Mouse (Mus musculus) midbrain, embryonic 14.5 days (tissue): ENCODE data around the gene Slc2a10. TPM values are rescaled to one million over a fixed set of nuclear protein-coding genes. Genes with fewer than 3 reads are reported as not detected.
A peak's percentile ranks its signal among the peaks of the same experiment; 100 is the strongest.

Experiments used
- ATAC-seq: fragments of 200-750 bp; cut with Nextera tagmentation; 2 replicates; pipeline ENCODE4 v1.8.0; 2017; ENCODE audit warnings: moderate number of reproducible peaks, moderate library complexity; ENCODE audit not compliant: low FRiP score, low TSS enrichment
- DNase-seq: peaks from one replicate; pipeline ENCODE4 v3.0.0-alpha.2; 2015
- H3K27ac ChIP-seq: fragments of 300-500 bp; sonication (generic); replicated peaks from 2 replicates; pipeline ENCODE4 v1.5.1; 2014; ENCODE audit warnings: mild to moderate bottlenecking, low read depth, low read length, moderate library complexity
- H3K27me3 ChIP-seq: fragments of 300-500 bp; sonication (generic); 2 replicates; pipeline ENCODE4 v1.6.1; 2014; ENCODE audit warnings: low read length, control low read depth, mixed read lengths; ENCODE audit not compliant: control insufficient read depth, insufficient read depth
- H3K36me3 ChIP-seq: fragments of 300-500 bp; sonication (generic); 2 replicates; pipeline ENCODE4 v1.6.1; 2014; ENCODE audit warnings: low read length, control low read depth; ENCODE audit not compliant: control insufficient read depth, insufficient read depth
- H3K4me1 ChIP-seq: fragments of 300-500 bp; sonication (generic); 2 replicates; pipeline ENCODE4 v1.6.1; 2014; ENCODE audit warnings: mild to moderate bottlenecking, antibody characterized with exemption, low read length, control low read depth; ENCODE audit not compliant: control insufficient read depth, insufficient read depth
- H3K4me2 ChIP-seq: fragments of 300-500 bp; sonication (generic); 2 replicates; pipeline ENCODE4 v1.6.1; 2014; ENCODE audit warnings: mild to moderate bottlenecking, low read length, moderate library complexity
- H3K4me3 ChIP-seq: fragments of 300-500 bp; sonication (generic); replicated peaks from 2 replicates; pipeline ENCODE4 v1.5.1; 2014; ENCODE audit warnings: low read depth, low read length
- H3K9ac ChIP-seq: fragments of 300-500 bp; sonication (generic); replicated peaks from 2 replicates; pipeline ENCODE4 v1.6.1; 2014; ENCODE audit warnings: mild to moderate bottlenecking, low read length, moderate library complexity
- H3K9me3 ChIP-seq: fragments of 300-500 bp; sonication (generic); 2 replicates; pipeline ENCODE4 v1.6.1; 2016; ENCODE audit warnings: low read length, control low read depth, mixed read lengths; ENCODE audit not compliant: control insufficient read depth
- WGBS: fragments of 180-500 bp; shearing (Covaris S2); extraction: QIAGEN DNeasy Blood & Tissue Kit; methylation state at CpG from one replicate; pipeline ENCODE4 v1.1.7; 2014; 5-methylcytosine and 5-hydroxymethylcytosine counted together
- polyA plus RNA-seq: library from polyadenylated mRNA; unstranded; fragments of >200 nt; fragmentation: Nextera tagmentation; extraction: Ambion mirVana; gene quantifications from 2 replicates; pipeline ENCODE4 v1.2.1, GENCODE M21; 2014

Slc2a10 gene
- polyA plus RNA-seq, 1 experiment from 2014 or later: 1.8 TPM

- H3K27me3 ChIP-seq: peaks cover 15% of the 10 kb centered on the region; the same call in 1 of the 2 replicates
- WGBS: 75% methylated on average over 7 of the region's 7 CpGs
- ATAC-seq: no peak
Measured at GRCm38 (mm10) chr2:165475412-165475811, 28.2 kb upstream of the Slc2a10 start.

GRCm38 (mm10) chr2:165475850-165476249 lies 27.7 kb upstream of the Slc2a10 start:
- ATAC-seq: no peak
- H3K4me2 ChIP-seq: no peak overlapping the region
- peaks cover 3% of the 10 kb centered on the region; the same call in 1 of the 2 replicates for H3K4me1 ChIP-seq
- H3K27me3 ChIP-seq: peaks cover 15% of the 10 kb centered on the region; the same call in 1 of the 2 replicates
- DNase-seq: no peak
- no peak overlapping the region for H3K9ac ChIP-seq
- no peak overlapping the region for H3K27ac ChIP-seq
- no peak overlapping the region for H3K4me3 ChIP-seq
- no peaks in the 10 kb centered on the region for H3K9me3 ChIP-seq
- no peaks in the 10 kb centered on the region for H3K36me3 ChIP-seq
- WGBS: 40% methylated on average over 5 of the region's 5 CpGs

More at GRCm38 (mm10) chr2:165475412-165475811, 28.2 kb upstream of the Slc2a10 start:
- no peak for DNase-seq
- no peak overlapping the region for H3K4me2 ChIP-seq
- H3K4me1 ChIP-seq: peaks cover 3% of the 10 kb centered on the region; the same call in 1 of the 2 replicates
- no peak overlapping the region for H3K9ac ChIP-seq
- no peaks in the 10 kb centered on the region for H3K36me3 ChIP-seq
- no peak overlapping the region for H3K4me3 ChIP-seq
- no peaks in the 10 kb centered on the region for H3K9me3 ChIP-seq
- H3K27ac ChIP-seq: no peak overlapping the region

GRCm38 (mm10) chr2:165482003-165482402 lies 21.6 kb upstream of the Slc2a10 start:
- H3K4me1 ChIP-seq: no peaks in the 10 kb centered on the region; the same call in 1 of the 2 replicates
- H3K27ac ChIP-seq: no peak overlapping the region
- H3K4me3 ChIP-seq: no peak overlapping the region
- DNase-seq: no peak
- no peak overlapping the region for H3K4me2 ChIP-seq
- no peaks in the 10 kb centered on the region for H3K9me3 ChIP-seq
- WGBS: 57% methylated on average over 8 of the region's 8 CpGs
- ATAC-seq: no peak
- 0 out of 2 replicates have a peak, but pooled peaks cover 4% of the 10 kb centered on the region for H3K36me3 ChIP-seq
- H3K27me3 ChIP-seq: no peaks in the 10 kb centered on the region
- H3K9ac ChIP-seq: no peak overlapping the region

GRCm38 (mm10) chr2:165484152-165484551 lies 19.4 kb upstream of the Slc2a10 start:
- no peaks in the 10 kb centered on the region for H3K9me3 ChIP-seq
- DNase-seq (no peak), ATAC-seq (no peak)
- H3K27ac ChIP-seq: no peak overlapping the region
- H3K4me1 ChIP-seq: no peaks in the 10 kb centered on the region; the same call in 1 of the 2 replicates
- H3K27me3 ChIP-seq: no peaks in the 10 kb centered on the region
- H3K4me3 ChIP-seq: no peak overlapping the region
- no peak overlapping the region for H3K4me2 ChIP-seq
- WGBS: 69% methylated on average over 6 of the region's 6 CpGs
- peaks cover 11% of the 10 kb centered on the region for H3K36me3 ChIP-seq
- no peak overlapping the region for H3K9ac ChIP-seq

- WGBS: 89% methylated on average over 3 of the region's 3 CpGs
- DNase-seq (no peak), ATAC-seq (no peak)
- H3K4me2 ChIP-seq: no peak overlapping the region
- no peak overlapping the region for H3K9ac ChIP-seq
- H3K4me3 ChIP-seq: no peak overlapping the region
- no peaks in the 10 kb centered on the region; the same call in 1 of the 2 replicates for H3K4me1 ChIP-seq
- H3K27ac ChIP-seq: no peak overlapping the region
- H3K27me3 ChIP-seq: no peaks in the 10 kb centered on the region
- peaks cover 28% of the 10 kb centered on the region for H3K36me3 ChIP-seq
- H3K9me3 ChIP-seq: no peaks in the 10 kb centered on the region
Measured at GRCm38 (mm10) chr2:165485826-165486225, 17.8 kb upstream of the Slc2a10 start.

- Histone ChIP-seq H3K4me1 (no peaks in the 10 kb centered on the region; the same call in 1 of the 2 replicates), H3K4me3 (no peak overlapping the region), H3K9ac (no peak overlapping the region), H3K27me3 (no peaks in the 10 kb centered on the region), H3K36me3 (peaks cover 28% of the 10 kb centered on the region), H3K27ac (no peak overlapping the region), H3K4me2 (no peak overlapping the region), H3K9me3 (no peaks in the 10 kb centered on the region)
- WGBS: 70% methylated on average over 5 of the region's 5 CpGs
- DNase-seq: peak; percentile 31
- no peak for ATAC-seq
Measured at GRCm38 (mm10) chr2:165486401-165486800, 17.2 kb upstream of the Slc2a10 start.

- peak; percentile 64; the same call in 1 of the 2 replicates for ATAC-seq
- Histone ChIP-seq H3K4me1 (peaks cover 2% of the 10 kb centered on the region; the same call in 1 of the 2 replicates), H3K36me3 (peaks cover 28% of the 10 kb centered on the region), H3K27me3 (no peaks in the 10 kb centered on the region), H3K9me3 (no peaks in the 10 kb centered on the region), H3K9ac (no peak overlapping the region), H3K4me2 (no peak overlapping the region), H3K27ac (no peak overlapping the region), H3K4me3 (no peak overlapping the region)
- 28% methylated on average over 8 of the region's 8 CpGs for WGBS
- DNase-seq: peak; percentile 84
Measured at GRCm38 (mm10) chr2:165486881-165487535, 16.6 kb upstream of the Slc2a10 start.

GRCm38 (mm10) chr2:165492648-165493553 lies 10.7 kb upstream of the Slc2a10 start, which contains the start of gene Trp53rka:
Gene Trp53rka (minus strand): TSS chr2:165493324.
- peak within 1 kb of the TSS; percentile 68 for H3K4me3 ChIP-seq
- peaks cover 19% of the 10 kb centered on the region for H3K4me1 ChIP-seq
- DNase-seq: peak; percentile 89
- H3K27ac ChIP-seq: peak within 1 kb of the TSS; percentile 87
- ATAC-seq: peak; percentile 83
- H3K36me3 ChIP-seq: peaks cover 25% of the 10 kb centered on the region
- peak within 1 kb of the TSS; percentile 71 for H3K9ac ChIP-seq
- H3K27me3 ChIP-seq: no peaks in the 10 kb centered on the region
- under 1% methylated on average over 84 of the region's 84 CpGs for WGBS
- no peaks in the 10 kb centered on the region for H3K9me3 ChIP-seq
- H3K4me2 ChIP-seq: peak within 1 kb of the TSS; percentile 82
